Comparison of ENCODE assay signal across 17 mouse cellular contexts in the genomic region with DNA sequence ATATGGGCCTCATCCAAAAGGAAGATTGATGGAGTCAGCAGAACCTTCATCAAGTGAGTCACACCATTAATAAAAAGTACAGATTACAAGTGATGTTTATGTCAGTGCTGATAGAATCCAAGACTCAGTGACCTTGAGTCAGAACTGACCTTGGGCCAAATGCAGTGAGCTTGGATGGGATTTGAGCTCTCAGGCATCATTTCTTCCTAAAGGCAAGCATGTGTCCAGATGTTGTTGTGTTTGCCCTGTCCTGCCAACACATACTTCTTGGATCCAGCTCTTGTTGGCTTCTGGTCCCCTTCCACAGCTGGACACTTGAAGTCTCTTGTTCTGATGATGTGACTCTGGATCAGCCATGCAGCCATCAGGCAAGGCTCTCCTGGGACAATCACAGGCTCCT.
DNase-seq lines count a peak whose midpoint lies in the region; TF ChIP-seq lines count a peak whose summit lies in the region.
"Had no signal": no experiment of that assay in that cellular context is flagged by ENCODE, and none has a peak within 500 bp of the region (broad histone marks: within the 10 kb centered on the region; RNA-seq: fewer than 3 reads in every experiment).

No protein-coding gene starts in this region.

- no peaks in the 10 kb centered on the region for H3K4me1 ChIP-seq in cerebellum, adult 2 months (ENCODE audit: control insufficient read depth, insufficient read depth, low read length)
- H3K4me1 ChIP-seq: heart, embryonic 15.5 days; intestine, embryonic 15.5 days; neural tube, embryonic 12.5 days had no signal

- H3K4me3 ChIP-seq in cerebellum, adult 2 months (replicated peaks; ENCODE audit: insufficient read depth, low read depth, low read length), result no peak overlapping the region
- H3K4me3 ChIP-seq: heart, embryonic 15.5 days; intestine, embryonic 15.5 days; neural tube, embryonic 12.5 days had no signal

- TF ChIP-seq POLR2A in cerebellum, adult 2 months (IDR thresholded peaks at IDR 0.05; ENCODE audit: borderline replicate concordance, insufficient read depth, low read length), result no peak

- no peak overlapping the region for H3K27ac ChIP-seq in cerebellum, adult 2 months (ENCODE audit: insufficient read depth, low read length)
- H3K27ac ChIP-seq: heart, embryonic 15.5 days; hindbrain, embryonic 14.5 days; intestine, embryonic 15.5 days; macrophage; neural tube, embryonic 12.5 days had no signal

- DNase-seq in gastrocnemius, postnatal 25 days, result peak; percentile 5
- no peak for DNase-seq in gastrocnemius, adult 8-10 months (ENCODE audit: low spot score in 2 of 2)
- DNase-seq in 3T3-L1 (ENCODE audit: low read depth, low spot score), result peak; percentile 34
- peak; percentile 4 for DNase-seq in adrenal gland, postnatal 25 days
- peak; percentile 16 for DNase-seq in lung, postnatal 14 days
- DNase-seq in cerebellum, adult 2 months, result no peak
- no peak for DNase-seq in cerebellum, adult 11-12 months
- DNase-seq: cerebellum, adult 18-20 months; gastrocnemius, postnatal 14 days; left cerebral cortex, postnatal 4 days; right cerebral cortex, postnatal 14 days; thymus, postnatal 25 days had no signal

- TF ChIP-seq CTCF in cerebellum, adult 2 months (IDR thresholded peaks at IDR 0.05; ENCODE audit: borderline replicate concordance, insufficient read depth, low read depth, low read length), result no peak

- H3K27me3 ChIP-seq in cerebellum, adult 2 months (ENCODE audit: control insufficient read depth, insufficient read depth, low read length), result no peaks in the 10 kb centered on the region; the same call in 1 of the 2 replicates
- H3K27me3 ChIP-seq: heart, embryonic 15.5 days; intestine, embryonic 15.5 days; neural tube, embryonic 12.5 days had no signal

Comparison
In these comparisons a context has a peak if more than half of its experiments do, and no peak if none do; other contexts are left out.
1. DNase-seq: peak in gastrocnemius, postnatal 25 days (single experiment), 3T3-L1 (single experiment), adrenal gland, postnatal 25 days (single experiment) and lung, postnatal 14 days (single experiment); none in gastrocnemius, adult 8-10 months (0 of 2), cerebellum, adult 2 months (0 of 2) and cerebellum, adult 11-12 months (single experiment).